Mouse (Mus musculus) heart, embryonic 16.5 days (tissue): ENCODE data around the gene Lpin3. TPM values are rescaled to one million over a fixed set of nuclear protein-coding genes. Genes with fewer than 3 reads are reported as not detected.

Experiments used
- ATAC-seq: fragments of 200-750 bp; cut with Nextera tagmentation; replicated peaks from 2 replicates; pipeline ENCODE4 v1.8.0; 2017; ENCODE audit warnings: moderate number of reproducible peaks; ENCODE audit not compliant: insufficient read depth, low FRiP score; ENCODE audit errors: extremely low read depth
- H3K27ac ChIP-seq: fragments of 300-500 bp; sonication (generic); 2 replicates; pipeline ENCODE4 v1.5.1; 2014; ENCODE audit warnings: mild to moderate bottlenecking, low read length, control low read depth, moderate library complexity
- H3K27me3 ChIP-seq: fragments of 300-500 bp; sonication (generic); 2 replicates; pipeline ENCODE4 v1.6.1; 2014; ENCODE audit warnings: low read length, mixed read lengths; ENCODE audit not compliant: control insufficient read depth, insufficient read depth
- H3K36me3 ChIP-seq: fragments of 300-500 bp; sonication (generic); 2 replicates; pipeline ENCODE4 v1.6.1; 2014; ENCODE audit not compliant: control insufficient read depth, insufficient read depth
- H3K4me1 ChIP-seq: fragments of 300-500 bp; sonication (generic); 2 replicates; pipeline ENCODE4 v1.6.1; 2014; ENCODE audit warnings: low read length, mixed read lengths; ENCODE audit not compliant: control insufficient read depth, insufficient read depth
- H3K4me2 ChIP-seq: fragments of 300-500 bp; sonication (generic); 2 replicates; pipeline ENCODE4 v1.6.1; 2014; ENCODE audit warnings: low read depth, mild to moderate bottlenecking, control low read depth, low read length
- H3K4me3 ChIP-seq: fragments of 300-500 bp; sonication (generic); 2 replicates; pipeline ENCODE4 v1.5.1; 2014; ENCODE audit warnings: mild to moderate bottlenecking, control low read depth, low read length
- H3K9ac ChIP-seq: fragments of 300-500 bp; sonication (generic); 2 replicates; pipeline ENCODE4 v1.6.1; 2014; ENCODE audit warnings: low read length, control low read depth
- H3K9me3 ChIP-seq: fragments of 300-500 bp; sonication (generic); replicated peaks from 2 replicates; pipeline ENCODE4 v1.6.1; 2016; ENCODE audit warnings: low read length; ENCODE audit not compliant: control insufficient read depth
- WGBS: fragments of 180-500 bp; shearing (Covaris S2); extraction: QIAGEN DNeasy Blood & Tissue Kit; methylation state at CpG from one replicate; pipeline ENCODE4 v1.1.7; 2014; 5-methylcytosine and 5-hydroxymethylcytosine counted together
- polyA plus RNA-seq: library from polyadenylated mRNA; unstranded; fragments of >200 nt; fragmentation: Nextera tagmentation; extraction: Ambion mirVana; gene quantifications from 2 replicates; pipeline ENCODE4 v1.2.1, GENCODE M21; 2015

Gene Lpin3
- polyA plus RNA-seq, 1 experiment from 2014 or later, result 1.1 TPM

DNA sequence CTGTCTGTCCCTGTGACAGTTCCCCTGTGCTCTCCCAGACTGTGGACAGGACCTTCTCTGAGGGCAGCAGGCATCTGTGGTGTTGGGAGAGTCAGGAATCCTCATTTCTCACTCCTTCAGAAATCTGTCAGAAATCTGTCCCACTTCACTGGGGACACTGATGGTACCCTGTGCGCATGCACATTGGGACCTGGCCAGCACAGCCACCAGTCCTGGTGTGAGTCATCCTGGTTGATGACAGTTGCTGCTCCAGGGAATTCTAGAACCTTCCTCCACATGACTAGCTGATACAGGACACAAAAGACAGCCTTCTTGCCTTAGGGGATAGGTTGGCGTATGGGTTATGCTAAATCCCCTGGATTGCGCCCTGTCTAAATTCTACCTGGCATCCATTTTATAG is 36.8 kb downstream of the Lpin3 start:
- Histone ChIP-seq H3K27me3 (peaks cover 20% of the 10 kb centered on the region), H3K9me3 (no peaks in the 10 kb centered on the region), H3K27ac (no peak overlapping the region), H3K9ac (no peak overlapping the region), H3K4me3 (no peak overlapping the region), H3K4me2 (no peak overlapping the region), H3K4me1 (peaks cover 4% of the 10 kb centered on the region; the same call in 1 of the 2 replicates), H3K36me3 (no peaks in the 10 kb centered on the region)
- WGBS, result 72% methylated on average over 3 of the region's 3 CpGs
- no peak for ATAC-seq

DNA sequence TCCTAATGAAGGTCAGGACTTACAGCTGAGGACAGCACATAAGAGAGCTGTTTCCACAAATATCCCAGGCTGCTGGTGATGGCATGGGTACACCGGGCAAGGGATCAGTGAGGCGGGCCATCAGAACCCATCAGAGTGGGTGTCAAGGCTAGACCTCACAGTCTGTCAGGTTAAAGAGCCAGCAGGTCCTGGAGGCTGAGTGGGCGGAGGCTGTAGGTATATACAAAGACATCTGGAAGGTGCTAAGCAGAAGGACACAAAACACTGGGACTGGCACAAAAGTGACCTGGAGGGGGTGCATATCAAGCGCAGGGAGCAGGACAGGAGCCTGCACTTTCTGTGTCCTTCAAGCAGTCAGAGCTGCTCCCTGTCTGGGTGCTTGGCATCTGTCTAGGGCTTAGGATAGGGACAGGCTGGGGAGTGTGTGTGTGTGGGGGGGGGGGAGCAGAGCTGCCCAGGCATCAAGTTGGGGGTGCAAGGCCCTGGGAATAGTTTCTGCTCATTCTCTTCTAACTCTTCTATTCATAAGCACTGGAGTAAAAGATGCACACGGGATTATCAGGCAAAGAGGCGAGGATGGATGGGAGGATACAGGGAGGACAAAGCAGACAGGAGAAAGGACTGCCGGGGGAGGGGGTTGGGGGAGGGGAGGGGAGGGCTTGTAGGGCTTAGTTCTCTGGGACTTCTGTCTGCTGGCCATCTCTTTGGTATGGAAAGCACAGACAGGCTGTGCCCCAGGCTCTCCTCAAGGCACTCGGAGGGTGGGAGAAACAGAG is 37.9 kb downstream of the Lpin3 start:
- H3K27ac ChIP-seq, result no peak overlapping the region
- 68% methylated on average over 8 of the region's 8 CpGs for WGBS
- H3K4me1 ChIP-seq, result peaks cover 4% of the 10 kb centered on the region; the same call in 1 of the 2 replicates
- H3K9me3 ChIP-seq, result no peaks in the 10 kb centered on the region
- no peak overlapping the region for H3K4me3 ChIP-seq
- H3K36me3 ChIP-seq, result no peaks in the 10 kb centered on the region
- H3K4me2 ChIP-seq, result no peak overlapping the region
- no peak overlapping the region for H3K9ac ChIP-seq
- peaks cover 9% of the 10 kb centered on the region for H3K27me3 ChIP-seq
- no peak for ATAC-seq

DNA sequence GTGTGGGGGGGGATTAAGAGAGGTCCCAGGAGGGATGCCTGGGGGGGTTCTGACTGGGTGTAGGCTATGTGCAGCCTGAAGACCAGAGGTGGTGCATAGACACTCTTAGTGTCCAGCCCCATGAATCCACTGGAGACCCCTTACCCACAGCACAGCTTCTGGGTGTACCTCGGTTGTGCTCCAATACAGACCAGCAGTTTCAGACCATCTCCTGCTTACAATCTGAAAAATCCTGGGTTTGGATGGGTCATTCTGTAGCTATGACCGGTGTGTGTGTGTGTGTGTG is 38.4 kb downstream of the Lpin3 start:
- Histone ChIP-seq H3K4me3 (no peak overlapping the region), H3K4me1 (peaks cover 4% of the 10 kb centered on the region; the same call in 1 of the 2 replicates), H3K4me2 (no peak overlapping the region), H3K9ac (no peak overlapping the region), H3K9me3 (no peaks in the 10 kb centered on the region), H3K27me3 (peaks cover 5% of the 10 kb centered on the region; the same call in 1 of the 2 replicates), H3K36me3 (no peaks in the 10 kb centered on the region), H3K27ac (no peak overlapping the region)
- 70% methylated on average over 2 of the region's 2 CpGs for WGBS
- no peak for ATAC-seq

DNA sequence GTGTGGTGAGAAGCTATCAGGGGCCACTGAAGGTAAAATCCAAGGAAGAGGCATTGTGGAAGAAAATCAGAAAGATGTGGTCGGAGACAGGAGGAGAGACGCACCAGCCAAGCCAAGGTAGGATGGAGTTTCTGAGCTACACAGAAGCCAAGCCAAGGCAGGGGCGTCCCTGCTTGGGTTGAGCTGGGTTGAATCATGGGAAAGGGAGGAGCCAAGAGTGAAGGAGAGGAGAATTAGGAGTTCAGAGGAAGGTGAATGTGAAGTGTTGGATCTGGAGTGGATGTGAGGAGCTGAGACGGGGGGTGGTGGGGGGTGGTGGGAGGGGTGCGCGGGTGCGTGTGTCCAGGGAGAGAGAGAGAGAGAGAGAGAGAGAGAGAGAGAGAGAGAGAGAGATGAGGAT is 40.8 kb downstream of the Lpin3 start:
- Histone ChIP-seq H3K9me3 (no peaks in the 10 kb centered on the region), H3K27ac (no peak overlapping the region), H3K4me2 (no peak overlapping the region), H3K4me3 (no peak overlapping the region), H3K9ac (no peak overlapping the region), H3K36me3 (no peaks in the 10 kb centered on the region), H3K27me3 (no peaks in the 10 kb centered on the region), H3K4me1 (no peaks in the 10 kb centered on the region)
- no peak for ATAC-seq
- 61% methylated on average over 7 of the region's 7 CpGs for WGBS

DNA sequence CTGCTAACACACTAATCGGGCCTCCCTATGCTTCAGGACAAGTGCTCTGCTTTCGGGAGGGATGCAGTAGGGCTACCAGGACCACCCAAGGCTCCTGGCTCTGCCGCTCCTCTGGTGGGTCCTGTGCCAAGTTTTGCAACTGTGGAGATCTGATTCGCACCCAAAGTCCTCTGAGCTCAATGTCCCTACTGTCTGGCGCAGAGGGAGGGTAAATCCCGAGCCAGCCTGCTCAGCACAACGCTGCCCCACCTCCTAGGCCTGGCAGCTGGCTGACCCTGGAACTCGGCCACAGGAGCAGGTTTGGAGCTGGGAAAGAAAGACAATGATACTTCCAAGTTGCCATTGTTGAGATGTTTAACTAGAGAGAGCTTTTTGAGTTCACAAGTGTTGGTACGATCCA is 44.7 kb downstream of the Lpin3 start:
- WGBS, result 71% methylated on average over 9 of the region's 9 CpGs

DNA sequence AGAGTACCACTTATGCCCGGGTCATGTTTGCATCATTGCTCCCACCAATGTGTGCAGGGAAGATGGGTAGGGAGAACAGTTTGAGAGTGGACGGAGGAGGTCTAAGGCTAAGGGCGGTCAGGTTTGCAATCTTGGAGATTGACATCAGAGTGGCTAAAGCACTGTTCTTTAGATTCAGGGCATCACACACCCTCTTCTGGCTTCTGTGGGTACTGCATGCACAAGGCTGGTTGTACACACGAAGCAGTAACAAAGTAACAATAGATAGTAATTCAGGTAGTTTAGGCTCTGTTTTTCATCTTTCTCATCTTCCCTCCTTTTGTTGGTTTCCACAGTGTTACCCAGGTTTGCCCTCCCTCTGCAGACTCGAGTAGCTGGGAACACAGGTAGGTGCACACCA is 50.9 kb downstream of the Lpin3 start:
- H3K9ac ChIP-seq, result no peak overlapping the region
- H3K27ac ChIP-seq, result no peak overlapping the region
- no peaks in the 10 kb centered on the region for H3K9me3 ChIP-seq
- no peak for ATAC-seq
- H3K36me3 ChIP-seq, result no peaks in the 10 kb centered on the region
- H3K4me3 ChIP-seq, result no peak overlapping the region
- no peaks in the 10 kb centered on the region for H3K4me1 ChIP-seq
- no peaks in the 10 kb centered on the region for H3K27me3 ChIP-seq
- 94% methylated on average over 5 of the region's 5 CpGs for WGBS
- no peak overlapping the region for H3K4me2 ChIP-seq

More for the DNA sequence above, 44.7 kb downstream of the Lpin3 start:
- Histone ChIP-seq H3K4me3 (no peak overlapping the region), H3K9ac (no peak overlapping the region), H3K36me3 (no peaks in the 10 kb centered on the region), H3K4me1 (no peaks in the 10 kb centered on the region), H3K4me2 (no peak overlapping the region), H3K9me3 (no peaks in the 10 kb centered on the region), H3K27me3 (no peaks in the 10 kb centered on the region), H3K27ac (no peak overlapping the region)
- ATAC-seq, result no peak

DNA sequence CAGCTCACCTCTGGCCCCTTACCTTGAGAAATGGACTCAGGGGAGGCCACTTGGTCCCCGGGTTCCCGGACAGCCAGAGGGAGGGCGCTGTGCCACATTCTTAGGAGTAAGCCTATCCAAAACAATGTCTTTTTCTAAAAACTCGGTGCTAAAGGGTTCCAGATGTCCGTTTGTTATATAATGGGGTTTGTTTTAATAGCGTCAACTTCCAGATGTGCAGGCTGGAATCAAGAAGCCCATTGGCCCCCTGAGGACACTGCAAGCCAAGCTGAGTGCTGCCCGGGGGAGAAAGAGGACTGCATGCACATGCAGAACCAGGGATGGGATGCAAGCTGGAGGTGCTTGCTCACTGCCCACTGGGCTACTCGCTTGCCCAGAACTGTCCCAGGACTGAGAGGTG is 51.9 kb downstream of the Lpin3 start:
- H3K27ac ChIP-seq, result no peak overlapping the region
- H3K4me1 ChIP-seq, result no peaks in the 10 kb centered on the region
- no peak for ATAC-seq
- no peaks in the 10 kb centered on the region for H3K9me3 ChIP-seq
- no peak overlapping the region for H3K4me2 ChIP-seq
- H3K9ac ChIP-seq, result no peak overlapping the region
- WGBS, result 69% methylated on average over 8 of the region's 8 CpGs
- H3K36me3 ChIP-seq, result no peaks in the 10 kb centered on the region
- no peaks in the 10 kb centered on the region for H3K27me3 ChIP-seq
- H3K4me3 ChIP-seq, result no peak overlapping the region

DNA sequence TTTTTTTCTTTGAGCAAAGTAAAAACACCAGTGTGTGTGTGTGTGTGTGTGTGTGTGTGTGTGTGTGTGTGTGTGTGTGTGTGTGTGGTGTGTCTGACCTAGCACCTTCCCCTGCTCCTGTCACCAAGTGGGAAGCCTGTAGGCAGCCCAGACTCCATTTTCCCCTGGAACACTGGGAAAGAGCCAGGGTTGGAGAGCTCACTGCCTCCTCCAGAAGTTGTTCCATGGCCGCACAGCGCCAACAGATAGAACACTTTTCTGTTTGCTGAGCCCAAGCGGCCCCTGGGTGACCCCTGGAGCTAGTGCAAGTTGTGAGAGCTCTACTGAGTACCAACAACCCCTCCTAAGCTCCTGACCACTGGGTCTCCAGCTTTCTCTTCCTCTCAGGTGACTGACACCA is 52.5 kb downstream of the Lpin3 start:
- Histone ChIP-seq H3K27ac (no peak overlapping the region), H3K9me3 (no peaks in the 10 kb centered on the region), H3K4me3 (no peak overlapping the region), H3K4me2 (no peak overlapping the region), H3K4me1 (no peaks in the 10 kb centered on the region), H3K36me3 (no peaks in the 10 kb centered on the region), H3K9ac (no peak overlapping the region), H3K27me3 (no peaks in the 10 kb centered on the region)
- ATAC-seq, result no peak
- WGBS, result 56% methylated on average over 3 of the region's 3 CpGs

DNA sequence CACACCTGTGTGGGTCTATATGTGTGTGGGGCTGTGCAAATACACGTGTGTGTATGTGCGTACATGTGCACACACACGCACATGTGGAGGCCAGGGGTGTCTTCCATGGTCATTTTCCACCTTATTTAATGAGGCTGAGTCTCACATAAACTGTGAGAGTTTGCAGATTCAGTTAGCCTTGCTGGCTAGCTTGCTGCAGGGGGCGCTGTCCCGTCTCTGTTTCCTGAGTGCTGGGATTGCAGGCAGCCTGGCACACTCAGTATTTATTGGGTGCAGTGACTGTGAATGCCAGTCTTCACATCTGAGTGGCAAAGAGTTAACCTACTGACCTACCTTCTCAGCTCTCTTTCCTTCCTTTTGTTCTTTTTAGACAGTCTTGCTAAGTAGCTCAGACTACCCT is 53.4 kb downstream of the Lpin3 start:
- no peaks in the 10 kb centered on the region for H3K4me1 ChIP-seq
- H3K27me3 ChIP-seq, result no peaks in the 10 kb centered on the region
- ATAC-seq, result no peak
- H3K4me2 ChIP-seq, result no peak overlapping the region
- no peak overlapping the region for H3K27ac ChIP-seq
- H3K9ac ChIP-seq, result no peak overlapping the region
- H3K4me3 ChIP-seq, result no peak overlapping the region
- WGBS, result 62% methylated on average over 5 of the region's 5 CpGs
- H3K9me3 ChIP-seq, result no peaks in the 10 kb centered on the region
- H3K36me3 ChIP-seq, result no peaks in the 10 kb centered on the region
